Mouse (Mus musculus) intestine, postnatal 0 days (tissue): ENCODE measurements around the gene Nkg7. TPM values are rescaled to one million over a fixed set of nuclear protein-coding genes. Genes with fewer than 3 reads are reported as not detected.

ENCODE experiments used
- ATAC-seq: fragments of 200-750 bp; cut with Nextera tagmentation; 2 replicates; pipeline ENCODE4 v1.8.0; 2017; ENCODE audit warnings: mild to moderate bottlenecking, moderate TSS enrichment, moderate library complexity
- H3K27ac ChIP-seq: fragments of 300-500 bp; sonication (generic); 2 replicates; pipeline ENCODE4 v1.5.1; 2014; ENCODE audit warnings: mild to moderate bottlenecking, low read depth, low read length, moderate library complexity
- H3K27me3 ChIP-seq: fragments of 300-500 bp; sonication (generic); replicated peaks from 2 replicates; pipeline ENCODE4 v1.6.1; 2014; ENCODE audit warnings: low read length, mixed read lengths; ENCODE audit not compliant: control insufficient read depth, insufficient read depth
- H3K36me3 ChIP-seq: fragments of 300-500 bp; sonication (generic); 2 replicates; pipeline ENCODE4 v1.6.1; 2014; ENCODE audit warnings: mild to moderate bottlenecking, moderate library complexity; ENCODE audit not compliant: control insufficient read depth, insufficient read depth
- H3K4me1 ChIP-seq: fragments of 300-500 bp; sonication (generic); replicated peaks from 2 replicates; pipeline ENCODE4 v1.6.1; 2014; ENCODE audit warnings: antibody characterized with exemption, low read length, mixed read lengths; ENCODE audit not compliant: control insufficient read depth, insufficient read depth
- H3K4me2 ChIP-seq: fragments of 300-500 bp; sonication (generic); replicated peaks from 2 replicates; pipeline ENCODE4 v1.6.1; 2014; ENCODE audit warnings: low read depth, mild to moderate bottlenecking, moderate library complexity
- H3K4me3 ChIP-seq: fragments of 300-500 bp; sonication (generic); 2 replicates; pipeline ENCODE4 v1.5.1; 2014; ENCODE audit warnings: low read depth, low read length
- H3K9ac ChIP-seq: fragments of 300-500 bp; sonication (generic); 2 replicates; pipeline ENCODE4 v1.6.1; 2014; ENCODE audit warnings: mild to moderate bottlenecking, low read depth, low read length
- H3K9me3 ChIP-seq: fragments of 300-500 bp; sonication (generic); 2 replicates; pipeline ENCODE4 v1.6.1; 2016; ENCODE audit warnings: mixed run types; ENCODE audit not compliant: control insufficient read depth
- CTCF ChIP-seq: sonication (generic); IDR thresholded peaks from 2 replicates; pipeline ENCODE4 v1.5.1; 2016; ENCODE audit warnings: low read depth, mild to moderate bottlenecking, control low read depth, antibody characterized with exemption, moderate library complexity
- WGBS: fragments of 180-500 bp; shearing (Covaris S2); extraction: QIAGEN DNeasy Blood & Tissue Kit; methylation state at CpG from one replicate; pipeline ENCODE4 v1.1.7; 2014; 5-methylcytosine and 5-hydroxymethylcytosine counted together
- polyA plus RNA-seq: library from polyadenylated mRNA; unstranded; fragments of >200 nt; fragmentation: Nextera tagmentation; extraction: Ambion mirVana; gene quantifications from 2 replicates; pipeline ENCODE4 v1.2.1, GENCODE M21; 2015

Nkg7 gene
- 1.6 and 2.7 TPM in 2 replicates for polyA plus RNA-seq

GRCm38 (mm10) chr7:43436341-43437255 is at the start of gene Nkg7:
TSS of gene Nkg7 (plus strand) at chr7:43437073.
- no peak for TF ChIP-seq CTCF
- no peak within 1 kb of the TSS for H3K27ac ChIP-seq

DNA sequence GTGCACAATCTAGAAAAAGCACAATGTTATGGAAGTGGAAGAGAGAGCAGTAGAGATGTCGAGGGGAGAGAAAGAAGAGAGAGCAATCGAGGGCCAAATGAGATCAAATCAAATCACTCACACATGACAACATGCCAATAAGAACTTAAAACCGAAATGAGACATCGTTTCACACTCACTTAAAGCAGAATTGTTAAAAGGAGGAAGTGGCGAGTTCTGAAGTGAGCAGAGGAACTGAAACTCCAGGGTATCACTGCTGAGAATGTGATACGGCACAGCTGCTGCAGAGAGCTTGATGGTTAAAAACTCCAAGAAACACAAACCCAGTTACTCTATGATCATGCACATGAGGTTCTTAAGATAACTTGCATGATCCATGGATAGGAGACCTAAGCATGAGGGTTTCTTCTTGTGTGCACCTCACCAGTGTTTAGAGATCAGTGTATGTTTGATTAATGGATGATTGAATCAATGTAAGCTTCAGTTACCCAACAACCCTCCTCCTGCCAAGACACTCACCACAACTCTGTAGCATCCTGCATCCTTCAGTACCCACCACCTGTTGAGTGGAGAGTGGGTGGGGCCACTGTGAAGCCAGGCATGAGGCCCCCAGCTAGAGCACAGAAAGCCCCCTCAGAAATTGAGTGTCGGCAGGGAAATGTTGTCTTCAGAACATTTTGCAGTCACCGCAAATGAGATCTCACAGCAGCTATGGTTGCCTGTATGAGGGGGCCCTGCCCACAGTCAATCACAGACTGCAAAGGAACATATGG is 44.3 kb upstream of the Nkg7 start:
- Histone ChIP-seq H3K4me3 (no peak overlapping the region), H3K9me3 (no peaks in the 10 kb centered on the region), H3K27me3 (no peaks in the 10 kb centered on the region), H3K4me1 (no peaks in the 10 kb centered on the region), H3K36me3 (no peaks in the 10 kb centered on the region), H3K9ac (no peak overlapping the region), H3K4me2 (no peak overlapping the region), H3K27ac (no peak overlapping the region)
- 75% methylated on average over 8 of the region's 8 CpGs for WGBS
- ATAC-seq, result no peak
- TF ChIP-seq CTCF, result no peak

More at GRCm38 (mm10) chr7:43436341-43437255, at the start of gene Nkg7:
- Histone ChIP-seq H3K9ac (no peak within 1 kb of the TSS), H3K4me2 (no peak within 1 kb of the TSS), H3K4me3 (no peak within 1 kb of the TSS), H3K27me3 (no peaks in the 10 kb centered on the region), H3K36me3 (no peaks in the 10 kb centered on the region), H3K9me3 (no peaks in the 10 kb centered on the region), H3K4me1 (no peaks in the 10 kb centered on the region)
- WGBS, result 73% methylated on average over 10 of the region's 10 CpGs
- ATAC-seq, result no peak

GRCm38 (mm10) chr7:43399501-43399900 is 37.4 kb upstream of the Nkg7 start:
- no peak for ATAC-seq
- 81% methylated on average over 2 of the region's 2 CpGs for WGBS
- TF ChIP-seq CTCF, result no peak
- Histone ChIP-seq H3K36me3 (no peaks in the 10 kb centered on the region), H3K9me3 (no peaks in the 10 kb centered on the region), H3K4me2 (no peak overlapping the region), H3K27ac (no peak overlapping the region), H3K9ac (no peak overlapping the region), H3K4me3 (no peak overlapping the region), H3K4me1 (no peaks in the 10 kb centered on the region), H3K27me3 (no peaks in the 10 kb centered on the region)

DNA sequence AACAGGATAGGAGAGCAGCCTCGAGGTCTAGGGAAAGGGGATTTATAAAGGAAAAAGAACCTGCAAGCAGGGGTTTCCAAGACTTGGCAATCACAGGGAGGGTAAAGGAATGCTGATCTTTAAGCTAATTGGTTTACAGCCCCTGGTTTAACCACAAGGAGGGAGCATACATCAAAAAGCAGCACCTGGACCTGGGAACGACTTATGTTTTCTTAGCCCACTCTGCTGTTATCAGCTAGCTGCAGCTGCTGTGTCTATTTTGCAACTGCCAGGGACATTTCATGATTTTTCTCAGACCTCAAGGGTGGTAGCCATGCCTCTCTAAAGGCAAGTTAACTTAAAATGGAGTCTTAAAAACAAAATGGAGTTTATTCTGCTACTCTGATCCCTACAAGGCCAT is 34.2 kb upstream of the Nkg7 start:
- no peak for TF ChIP-seq CTCF
- Histone ChIP-seq H3K27me3 (no peaks in the 10 kb centered on the region), H3K9ac (no peak overlapping the region), H3K9me3 (no peaks in the 10 kb centered on the region), H3K27ac (no peak overlapping the region), H3K36me3 (no peaks in the 10 kb centered on the region), H3K4me1 (no peaks in the 10 kb centered on the region), H3K4me3 (no peak overlapping the region), H3K4me2 (no peak overlapping the region)
- ATAC-seq, result no peak
- 8% methylated on average over 2 of the region's 2 CpGs for WGBS

DNA sequence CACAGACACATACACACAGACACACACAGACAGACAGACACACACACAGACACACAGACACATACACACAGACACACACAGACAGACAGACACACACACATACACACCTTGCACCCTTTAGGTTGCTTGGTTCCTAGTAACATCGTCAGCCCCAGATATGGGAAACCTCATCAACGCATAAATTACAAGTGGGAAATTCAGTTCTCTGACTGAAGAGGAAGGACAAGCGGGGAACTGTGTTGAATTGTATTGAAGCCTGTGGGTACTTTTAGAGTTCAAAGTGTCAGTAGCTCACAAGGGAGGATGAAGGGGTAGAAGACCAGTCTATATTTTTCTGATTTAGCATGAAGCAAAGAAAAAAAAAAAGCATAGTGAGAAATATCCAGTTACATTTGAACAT is 29.3 kb upstream of the Nkg7 start:
- Histone ChIP-seq H3K36me3 (no peaks in the 10 kb centered on the region), H3K4me2 (no peak overlapping the region), H3K27ac (no peak overlapping the region), H3K9ac (no peak overlapping the region), H3K4me3 (no peak overlapping the region), H3K4me1 (no peaks in the 10 kb centered on the region), H3K9me3 (no peaks in the 10 kb centered on the region), H3K27me3 (no peaks in the 10 kb centered on the region)
- WGBS, result 75% methylated on average over 3 of the region's 3 CpGs
- TF ChIP-seq CTCF, result no peak
- no peak for ATAC-seq

- WGBS, result 69% methylated on average over 4 of the region's 4 CpGs
- Histone ChIP-seq H3K27me3 (no peaks in the 10 kb centered on the region), H3K9me3 (no peaks in the 10 kb centered on the region), H3K9ac (no peak within 1 kb of the TSS), H3K4me1 (no peaks in the 10 kb centered on the region), H3K4me3 (no peak within 1 kb of the TSS), H3K36me3 (no peaks in the 10 kb centered on the region), H3K4me2 (no peak within 1 kb of the TSS), H3K27ac (no peak within 1 kb of the TSS)
- no peak for ATAC-seq
- TF ChIP-seq CTCF, result no peak
These were observed 28.7 kb upstream of the Nkg7 start, which contains the start of gene Siglecg for GRCm38 (mm10) chr7:43408131-43408553. TSS of gene Siglecg (plus strand) at chr7:43408204.
